Mouse (Mus musculus): Measurements from ENCODE around the gene Gm4981. TPM values are rescaled to one million over a fixed set of nuclear protein-coding genes. Genes with fewer than 3 reads are reported as not detected.
"Not testable (repeated sequence)": the region's sequence is repeated elsewhere in the genome, so short reads cannot be mapped to it uniquely, and the experiment has no call there.

Gm4981 gene
- total RNA-seq (2018; cell fraction: chromatin; rRNA removed) = not detected
- total RNA-seq (2018; cell fraction: cytosol; rRNA removed) = not detected
- total RNA-seq (2018; cell fraction: nucleus; rRNA removed) = not detected
- not detected in 3 replicates for polyA plus RNA-seq (2018)

GRCm38 (mm10) chr10:58236613-58237012, at the start of gene Gm4981:
Gene Gm4981, minus strand, starts transcription at chr10:58236701.
- H3K27ac ChIP-seq = no peak within 1 kb of the TSS
- H3K79me2 ChIP-seq (ENCODE audit: inconsistent target) = no peaks in the 10 kb centered on the region
- H3K4me3 ChIP-seq (ENCODE audit: inconsistent target) = no peak within 1 kb of the TSS
- no peaks in the 10 kb centered on the region for H3K36me3 ChIP-seq (ENCODE audit: inconsistent target)
- 91% methylated on average over 10 of the region's 10 CpGs for WGBS (ENCODE audit: missing documents)

- H3K79me2 ChIP-seq (ENCODE audit: inconsistent target) = no peaks in the 10 kb centered on the region
- peaks cover 72% of the 10 kb centered on the region for H3K36me3 ChIP-seq (ENCODE audit: inconsistent target)
- WGBS (ENCODE audit: missing documents) = 87% methylated on average over 7 of the region's 7 CpGs
- H3K27ac ChIP-seq = no peak overlapping the region
- H3K4me3 ChIP-seq (ENCODE audit: inconsistent target) = no peak overlapping the region
Measured at GRCm38 (mm10) chr10:58282238-58282637, 45.7 kb upstream of the Gm4981 start.

GRCm38 (mm10) chr10:58258466-58258865, 22.0 kb upstream of the Gm4981 start:
- H3K36me3 ChIP-seq (ENCODE audit: inconsistent target) = peaks cover 27% of the 10 kb centered on the region
- H3K79me2 ChIP-seq (ENCODE audit: inconsistent target) = no peaks in the 10 kb centered on the region; the same call in 1 of the 2 replicates
- 85% methylated on average over 5 of the region's 5 CpGs for WGBS (ENCODE audit: missing documents)
- H3K27ac ChIP-seq = no peak overlapping the region
- no peak overlapping the region for H3K4me3 ChIP-seq (ENCODE audit: inconsistent target)

GRCm38 (mm10) chr10:58255954-58256353, 19.5 kb upstream of the Gm4981 start:
- Histone ChIP-seq H3K4me3 (ENCODE audit: inconsistent target) (peak overlapping the region; percentile 76), H3K27ac (no peak overlapping the region), H3K36me3 (ENCODE audit: inconsistent target) (peaks cover 19% of the 10 kb centered on the region), H3K79me2 (ENCODE audit: inconsistent target) (no peaks in the 10 kb centered on the region; the same call in 1 of the 2 replicates)
- WGBS (ENCODE audit: missing documents) = 2% methylated on average over 4 of the region's 4 CpGs

- 0% methylated on average over 51 of the region's 58 CpGs for WGBS (ENCODE audit: missing documents)
- Histone ChIP-seq H3K79me2 (ENCODE audit: inconsistent target) (no peaks in the 10 kb centered on the region; the same call in 1 of the 2 replicates), H3K27ac (peak within 1 kb of the TSS; percentile 24; the same call in 1 of the 2 replicates), H3K36me3 (ENCODE audit: inconsistent target) (peaks cover 19% of the 10 kb centered on the region), H3K4me3 (ENCODE audit: inconsistent target) (peak within 1 kb of the TSS; percentile 76)
Measured at GRCm38 (mm10) chr10:58255213-58255892, 18.9 kb upstream of the Gm4981 start, which contains the start of gene Gcc2. Gene Gcc2, plus strand, starts transcription at chr10:58255497.

- Histone ChIP-seq H3K79me2 (ENCODE audit: inconsistent target) (no peaks in the 10 kb centered on the region; the same call in 1 of the 2 replicates), H3K36me3 (ENCODE audit: inconsistent target) (peaks cover 14% of the 10 kb centered on the region), H3K27ac (peak overlapping the region; percentile 24; the same call in 1 of the 2 replicates), H3K4me3 (ENCODE audit: inconsistent target) (peak overlapping the region; percentile 57)
- 26% methylated on average over 6 of the region's 6 CpGs for WGBS (ENCODE audit: missing documents)
Measured at GRCm38 (mm10) chr10:58254635-58255175, 18.2 kb upstream of the Gm4981 start.

- no peaks in the 10 kb centered on the region for H3K79me2 ChIP-seq (ENCODE audit: inconsistent target)
- WGBS (ENCODE audit: missing documents) = 86% methylated on average over 1 of the region's 1 CpGs
- no peaks in the 10 kb centered on the region for H3K36me3 ChIP-seq (ENCODE audit: inconsistent target)
- H3K27ac ChIP-seq = no peak overlapping the region
- H3K4me3 ChIP-seq (ENCODE audit: inconsistent target) = no peak overlapping the region
Measured at GRCm38 (mm10) chr10:58249535-58249934, 13.0 kb upstream of the Gm4981 start.

GRCm38 (mm10) chr10:58238984-58239740, 2.7 kb upstream of the Gm4981 start:
- not testable (repeated sequence) for H3K4me3 ChIP-seq (ENCODE audit: inconsistent target); H3K79me2 ChIP-seq (ENCODE audit: inconsistent target); H3K36me3 ChIP-seq (ENCODE audit: inconsistent target); H3K27ac ChIP-seq
- 89% methylated on average over 7 of the region's 8 CpGs for WGBS (ENCODE audit: missing documents)

GRCm38 (mm10) chr10:58234985-58235384, 1.5 kb downstream of the Gm4981 start:
- not testable (repeated sequence) for H3K79me2 ChIP-seq (ENCODE audit: inconsistent target); H3K4me3 ChIP-seq (ENCODE audit: inconsistent target); H3K27ac ChIP-seq; H3K36me3 ChIP-seq (ENCODE audit: inconsistent target)
- WGBS (ENCODE audit: missing documents) = 83% methylated on average over 4 of the region's 4 CpGs

- not testable (repeated sequence) for H3K4me3 ChIP-seq (ENCODE audit: inconsistent target); H3K36me3 ChIP-seq (ENCODE audit: inconsistent target); H3K79me2 ChIP-seq (ENCODE audit: inconsistent target); H3K27ac ChIP-seq
Measured at GRCm38 (mm10) chr10:58233740-58234121, 2.8 kb downstream of the Gm4981 start.

- not testable (repeated sequence) for H3K36me3 ChIP-seq (ENCODE audit: inconsistent target); H3K79me2 ChIP-seq (ENCODE audit: inconsistent target); H3K27ac ChIP-seq; H3K4me3 ChIP-seq (ENCODE audit: inconsistent target)
- 91% methylated on average over 4 of the region's 10 CpGs for WGBS (ENCODE audit: missing documents)
Measured at GRCm38 (mm10) chr10:58233054-58233739, 3.3 kb downstream of the Gm4981 start.

GRCm38 (mm10) chr10:58232641-58232969, 3.9 kb downstream of the Gm4981 start, which contains the start of gene Duxf3:
Gene Duxf3, minus strand, starts transcription at chr10:58232675.
- H3K4me3 ChIP-seq (ENCODE audit: inconsistent target); H3K79me2 ChIP-seq (ENCODE audit: inconsistent target); H3K36me3 ChIP-seq (ENCODE audit: inconsistent target); H3K27ac ChIP-seq: not testable (repeated sequence)
- WGBS (ENCODE audit: missing documents) = 90% methylated on average over 4 of the region's 8 CpGs

GRCm38 (mm10) chr10:58231779-58232640, 4.5 kb downstream of the Gm4981 start:
- not testable (repeated sequence) for H3K27ac ChIP-seq; H3K4me3 ChIP-seq (ENCODE audit: inconsistent target); H3K79me2 ChIP-seq (ENCODE audit: inconsistent target); H3K36me3 ChIP-seq (ENCODE audit: inconsistent target)
- WGBS (ENCODE audit: missing documents) = 89% methylated on average over 23 of the region's 35 CpGs

- 82% methylated on average over 5 of the region's 7 CpGs for WGBS (ENCODE audit: missing documents)
- not testable (repeated sequence) for H3K79me2 ChIP-seq (ENCODE audit: inconsistent target); H3K36me3 ChIP-seq (ENCODE audit: inconsistent target); H3K4me3 ChIP-seq (ENCODE audit: inconsistent target); H3K27ac ChIP-seq
Measured at GRCm38 (mm10) chr10:58231088-58231487, 5.4 kb downstream of the Gm4981 start.
